Mouse (Mus musculus): Measurements from ENCODE around the gene Serinc4. TPM values are rescaled to one million over a fixed set of nuclear protein-coding genes. Genes with fewer than 3 reads are reported as not detected.

Gene Serinc4
- total RNA-seq, 2 experiments from 2014 or later = 2.0 to 2.2 TPM

- DNase-seq (ENCODE audit: low spot score in 2 of 2) = peak; percentile 91 to 93
Observed at GRCm38 (mm10) chr2:121396624-121397023, 60.0 kb downstream of the Serinc4 start.

Small RNAs within 50 kb of the gene (microRNA-seq; reads per million reads assigned to microRNA genes)
- gene Gm22953 = 0 to 0.22 reads per million in 2 experiments

Other genes starting within 250 kb of the Serinc4 start
- gene Trp53bp1, start 185.4 kb downstream of the Serinc4 start, total RNA-seq (2021) = 100 to 1,000 TPM; 157 to 174 TPM
- 100 to 1,000 TPM; 353 to 370 TPM for gene Map1a, start 167.2 kb downstream of the Serinc4 start, total RNA-seq (2021)
- gene Ppip5k1, start 101.4 kb downstream of the Serinc4 start, total RNA-seq (2021) = 10 to 100 TPM; 50.0 to 51.1 TPM
- 100 to 1,000 TPM; 252 to 307 TPM for gene Ckmt1, start 99.1 kb downstream of the Serinc4 start, total RNA-seq (2021)
- gene Strc, start 69.6 kb downstream of the Serinc4 start, total RNA-seq (2021) = under 1 TPM; 0.13 to 0.16 TPM
- gene Pdia3, start 43.0 kb downstream of the Serinc4 start, total RNA-seq (2021) = 100 to 1,000 TPM; 196 to 200 TPM
- 1 to 10 TPM; 3.8 to 4.2 TPM for gene Catsper2, start 43.0 kb downstream of the Serinc4 start, total RNA-seq (2021)
- gene Ell3, start 12.5 kb downstream of the Serinc4 start, total RNA-seq (2021) = not detected
- gene Serf2, start 7.6 kb downstream of the Serinc4 start, total RNA-seq (2021) = 100 to 1,000 TPM; 158 to 189 TPM
- gene Hypk, start 3.5 kb downstream of the Serinc4 start, total RNA-seq (2021) = 10 to 100 TPM; 37.3 to 38.4 TPM
- 10 to 100 TPM; 33.0 to 38.7 TPM for gene Mfap1b, start 17.3 kb upstream of the Serinc4 start, total RNA-seq (2021)
- 10 to 100 TPM; 32.8 to 33.3 TPM for gene Mfap1a, start 49.9 kb upstream of the Serinc4 start, total RNA-seq (2021)
- gene Wdr76, start 49.9 kb upstream of the Serinc4 start, total RNA-seq (2021) = 1 to 10 TPM; 3.3 to 3.6 TPM